Mouse (Mus musculus) liver (tissue): Measurements from ENCODE around the gene St3gal2.
"Not testable (repeated sequence)": the region's sequence is repeated elsewhere in the genome, so short reads cannot be mapped to it uniquely, and the experiment has no call there.

Source experiments
- DNase-seq: peaks from one replicate; pipeline ENCODE4 v3.0.0-alpha.2; 2020; ENCODE audit warnings: mixed read lengths

St3gal2 gene

GRCm38 (mm10) chr8:110954776-110955175 is 35.1 kb downstream of the St3gal2 start:
- DNase-seq, result no peak

GRCm38 (mm10) chr8:110956619-110957450 is 37.1 kb downstream of the St3gal2 start:
- no peak for DNase-seq

GRCm38 (mm10) chr8:110957471-110957870 is 37.7 kb downstream of the St3gal2 start:
- DNase-seq, result no peak

GRCm38 (mm10) chr8:110958135-110958534 is 38.4 kb downstream of the St3gal2 start:
- no peak for DNase-seq

GRCm38 (mm10) chr8:110958553-110958952 is 38.8 kb downstream of the St3gal2 start:
- peak; percentile 37 for DNase-seq

GRCm38 (mm10) chr8:110959071-110959780 is 39.5 kb downstream of the St3gal2 start:
- no peak for DNase-seq

DNA sequence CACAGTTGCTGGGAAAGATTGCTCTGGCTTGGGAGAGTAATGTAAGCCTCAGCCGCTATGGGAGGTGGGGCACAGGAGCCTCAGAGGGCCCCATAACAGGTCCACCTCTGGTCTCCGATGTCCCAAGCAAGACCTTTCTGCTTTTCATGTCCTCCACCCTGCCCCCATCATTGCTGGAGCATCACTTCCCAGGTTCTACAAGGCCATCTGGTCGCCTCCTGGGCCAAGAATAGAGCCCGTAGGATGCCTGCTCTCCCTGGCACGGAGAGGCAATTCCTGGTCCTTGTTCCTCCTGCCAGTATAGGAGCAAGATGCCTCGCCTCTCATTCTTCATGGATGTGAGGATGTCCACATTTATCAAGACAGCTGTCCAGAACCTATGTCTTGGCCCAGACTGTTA is 40.2 kb downstream of the St3gal2 start:
- DNase-seq, result no peak

DNA sequence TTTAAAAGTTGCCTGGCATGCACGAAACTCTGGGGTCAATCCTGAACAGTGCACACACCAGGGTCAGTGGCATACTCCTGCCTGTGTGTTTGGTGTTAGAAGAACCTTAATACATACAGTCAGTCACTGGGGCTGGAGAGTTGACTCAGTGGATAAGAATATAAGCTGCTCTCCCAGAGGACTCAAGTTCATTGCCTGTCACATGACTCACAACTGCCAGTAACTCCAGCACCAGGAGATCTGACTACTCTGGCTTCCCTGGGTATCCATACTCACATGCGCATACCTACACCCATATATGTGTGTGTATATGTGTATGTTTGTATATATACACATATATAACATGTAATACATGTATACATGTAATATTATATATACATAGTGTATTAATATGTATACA is 43.3 kb downstream of the St3gal2 start:
- DNase-seq, result no peak

DNA sequence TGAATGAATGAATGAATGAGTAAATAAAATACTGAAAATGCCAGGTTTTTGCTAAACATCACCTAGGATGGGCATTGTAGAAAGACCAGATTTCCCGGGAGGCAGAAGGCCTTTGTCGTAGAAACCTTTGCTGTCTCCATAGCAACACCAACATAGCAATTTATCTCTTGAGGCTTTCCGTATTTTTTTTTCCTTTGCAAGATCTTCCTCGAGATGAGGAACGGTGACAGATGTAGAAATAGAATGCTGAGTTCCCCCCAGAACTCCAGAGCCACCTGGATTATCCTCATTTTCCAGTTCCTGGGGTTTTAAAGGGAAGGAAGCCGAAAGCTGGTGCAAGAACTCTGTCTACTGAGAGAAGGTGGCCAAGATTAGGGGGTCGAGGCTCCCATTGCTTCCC is 44.9 kb downstream of the St3gal2 start:
- no peak for DNase-seq

DNA sequence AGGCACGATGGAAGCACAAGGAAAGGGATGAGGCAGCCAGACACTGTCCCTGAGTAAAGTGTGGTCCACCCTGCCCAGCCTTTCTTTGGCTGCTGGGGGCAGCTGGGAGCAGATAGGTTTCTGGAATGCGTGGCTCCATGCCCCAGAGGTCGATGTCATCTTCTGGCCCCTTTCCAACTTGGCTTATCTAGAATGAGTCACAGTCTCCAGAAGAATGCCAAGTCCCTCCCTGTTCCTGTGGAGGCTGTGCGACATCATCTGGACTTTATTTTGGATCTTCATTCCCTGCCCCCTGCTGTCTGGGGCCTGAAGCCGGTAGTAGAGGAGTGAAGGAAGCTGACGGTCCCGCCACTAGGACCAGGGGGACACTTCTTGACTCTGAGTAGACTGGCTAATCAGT is 45.9 kb downstream of the St3gal2 start:
- peak; percentile 31 for DNase-seq

- no peak for DNase-seq
Observed at GRCm38 (mm10) chr8:110966586-110966985, 46.9 kb downstream of the St3gal2 start.

DNA sequence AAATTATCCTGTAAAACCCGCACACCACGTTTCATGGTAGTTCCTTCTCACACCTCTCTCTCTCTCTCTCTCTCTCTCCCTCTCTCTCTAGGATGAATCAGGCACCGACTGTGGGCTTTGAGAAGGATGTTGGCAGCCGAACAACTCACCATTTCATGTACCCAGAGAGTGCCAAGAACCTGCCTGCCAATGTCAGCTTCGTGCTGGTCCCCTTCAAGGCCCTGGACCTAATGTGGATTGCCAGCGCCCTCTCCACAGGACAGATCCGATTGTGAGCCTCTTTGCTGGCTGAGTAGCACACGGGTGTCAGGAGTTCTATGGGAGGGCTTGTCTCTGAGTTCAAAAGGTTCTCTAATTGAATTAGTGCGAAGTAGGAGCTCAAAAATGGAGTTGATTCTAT is 47.6 kb downstream of the St3gal2 start:
- DNase-seq, result no peak

DNA sequence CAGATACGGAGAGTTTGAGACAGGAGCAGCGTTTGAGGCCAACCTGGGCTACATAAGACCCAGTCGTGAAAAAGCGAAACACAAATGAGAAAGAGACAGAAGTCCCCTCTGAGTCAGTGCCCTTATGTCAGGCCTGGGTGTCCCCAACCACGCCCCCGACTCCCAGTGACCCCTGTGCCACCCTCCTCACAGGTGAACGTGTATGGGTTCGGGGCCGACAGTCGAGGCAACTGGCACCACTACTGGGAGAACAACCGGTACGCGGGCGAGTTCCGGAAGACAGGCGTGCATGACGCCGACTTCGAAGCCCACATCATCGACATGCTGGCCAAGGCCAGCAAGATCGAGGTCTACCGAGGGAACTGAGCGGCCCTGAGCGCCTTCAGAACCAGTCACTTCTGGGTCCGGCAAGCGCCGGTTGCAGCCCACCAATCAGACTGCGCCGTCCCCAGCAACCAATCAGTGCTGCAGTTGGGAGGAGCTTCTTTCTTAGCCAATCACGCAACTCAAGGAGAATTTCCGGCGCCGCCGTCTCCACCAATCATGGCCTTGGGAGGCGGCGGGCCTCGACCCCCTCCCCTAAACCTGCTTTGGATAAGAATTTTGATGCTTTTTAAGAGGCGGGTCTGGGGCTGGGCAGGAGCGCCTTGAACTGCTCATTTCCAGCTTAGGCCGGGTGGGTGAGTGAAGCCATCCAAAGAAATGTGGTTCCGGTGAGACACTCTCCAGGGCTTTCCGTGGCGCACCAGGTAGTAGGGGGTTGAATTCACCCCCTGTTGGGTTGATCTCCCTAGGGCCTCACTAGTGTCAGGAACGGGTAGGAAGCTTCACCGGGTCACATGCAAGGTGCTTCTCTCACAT is 50.4 kb downstream of the St3gal2 start:
- DNase-seq, result peak; percentile 89

- DNase-seq, result not testable (repeated sequence)
Observed at GRCm38 (mm10) chr8:110976532-110976931, 56.8 kb downstream of the St3gal2 start.

DNA sequence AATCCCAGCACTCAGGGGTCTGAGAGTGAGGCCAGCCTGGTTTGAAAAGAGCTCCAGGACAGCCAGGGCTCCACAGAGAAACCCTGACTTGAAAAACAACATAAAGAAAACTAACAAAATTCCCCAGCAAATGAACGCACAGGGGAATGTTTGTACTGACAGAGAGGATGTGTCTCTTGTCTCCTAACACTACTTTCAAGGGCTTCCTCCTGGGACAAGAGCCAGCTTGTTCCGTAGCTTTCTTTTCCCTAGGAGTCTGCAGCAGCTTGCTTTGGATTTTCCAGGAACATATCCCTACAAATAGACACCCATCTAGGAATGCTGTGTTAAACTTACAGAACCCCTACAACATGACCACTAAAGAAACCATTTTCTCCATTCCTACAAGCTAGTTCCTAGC is 58.3 kb downstream of the St3gal2 start:
- DNase-seq, result not testable (repeated sequence)

DNA sequence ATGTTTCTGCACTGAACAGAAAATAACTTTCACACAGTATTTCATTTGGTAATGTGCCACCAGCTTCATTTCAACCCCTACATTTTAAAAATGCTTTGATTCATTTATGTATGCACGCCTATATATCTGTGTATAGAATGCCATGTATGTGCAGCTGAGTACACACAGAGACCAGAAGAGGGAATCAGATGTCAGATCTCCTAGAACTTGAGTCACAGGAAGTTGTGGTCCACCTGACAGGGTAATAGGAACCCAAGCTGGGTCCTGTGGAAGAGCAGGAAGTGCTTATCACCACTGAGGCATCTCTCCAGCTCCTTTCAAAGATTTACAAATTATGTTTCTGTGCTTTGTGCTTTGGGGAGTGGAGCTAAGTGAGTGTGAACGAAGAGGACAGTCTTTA is 61.6 kb downstream of the St3gal2 start:
- no peak for DNase-seq

- peak; percentile 63 for DNase-seq
Observed at GRCm38 (mm10) chr8:110987805-110988744, 68.4 kb downstream of the St3gal2 start.

DNA sequence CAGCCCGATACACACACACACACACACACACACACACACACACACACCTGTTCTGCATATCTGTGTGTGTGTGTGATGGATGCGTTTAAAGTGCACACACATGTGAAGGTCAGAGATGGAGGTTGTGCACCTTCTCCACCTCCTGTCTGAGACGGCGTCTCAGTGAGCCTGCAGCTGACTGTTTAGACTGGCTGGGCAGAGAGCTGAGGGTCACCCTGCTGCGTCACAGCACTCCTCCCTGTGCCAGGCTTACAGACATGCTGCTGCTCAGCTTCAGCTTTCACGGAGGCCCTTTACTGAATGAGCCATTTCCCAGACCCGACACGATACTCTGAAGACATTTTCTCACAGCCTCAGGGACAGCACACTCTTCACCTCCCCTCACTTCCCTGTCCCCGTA is 70.3 kb downstream of the St3gal2 start:
- DNase-seq, result no peak

GRCm38 (mm10) chr8:110996641-110997430 is 77.1 kb downstream of the St3gal2 start:
- DNase-seq, result no peak

- peak; percentile 91 for DNase-seq
Observed at GRCm38 (mm10) chr8:110997547-110998531, 78.1 kb downstream of the St3gal2 start, which contains the start of gene Ddx19a. Gene Ddx19a (minus strand): TSS chr8:110997800.
